15 mouse cellular contexts compared by ENCODE assay signal in the genomic region with DNA sequence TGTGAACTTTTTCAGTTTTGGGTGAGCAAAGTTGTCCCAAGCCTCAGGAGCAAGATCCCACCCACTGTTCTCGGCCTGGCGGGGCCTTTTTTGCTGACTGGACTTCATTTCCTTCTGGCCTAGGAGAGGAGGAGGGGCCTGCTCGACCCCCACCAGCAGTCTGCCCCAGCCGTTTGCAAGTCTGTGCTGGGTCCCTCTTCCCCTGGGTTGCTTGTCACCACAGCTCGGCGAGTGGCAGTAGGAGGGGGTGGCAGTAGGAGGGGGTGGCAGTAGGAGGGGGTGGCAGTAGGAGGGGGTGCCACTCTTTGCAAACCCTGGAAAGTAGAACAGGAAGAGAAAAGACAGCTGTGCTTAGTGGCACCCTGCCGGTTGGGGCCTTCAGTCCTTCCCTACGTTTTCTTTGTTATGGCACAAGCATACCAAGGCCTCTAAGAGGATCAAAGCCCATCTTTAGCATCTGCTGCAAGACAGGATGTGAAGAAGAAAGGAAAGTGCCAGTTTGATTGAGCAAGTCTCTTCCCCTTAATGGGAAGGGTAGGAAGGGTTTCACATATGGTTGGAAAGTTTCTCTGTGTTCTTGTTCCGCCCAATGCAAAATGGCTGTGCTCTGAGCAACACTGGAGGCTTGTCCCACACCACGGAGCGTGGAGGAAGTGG. TPM values are rescaled to one million over a fixed set of nuclear protein-coding genes. Genes with fewer than 3 reads are reported as not detected.
DNase-seq lines count a peak whose midpoint lies in the region; ATAC-seq and TF ChIP-seq lines count a peak whose summit lies in the region.
"Had no signal": no experiment of that assay in that cellular context is flagged by ENCODE, and none has a peak within 500 bp of the region (broad histone marks: within the 10 kb centered on the region; RNA-seq: fewer than 3 reads in every experiment).

No protein-coding gene starts in this region.

- no peak overlapping the region for H3K27ac ChIP-seq in hindbrain, embryonic 11.5 days (ENCODE audit: low read depth, low read length)
- no peak overlapping the region for H3K27ac ChIP-seq in hindbrain, postnatal 0 days
- H3K27ac ChIP-seq: embryonic facial prominence, embryonic 12.5 days; heart, embryonic 15.5 days; liver, embryonic 14.5 days; stomach, postnatal 0 days had no signal

- H3K27me3 ChIP-seq in hindbrain, embryonic 11.5 days (ENCODE audit: control insufficient read depth, insufficient read depth, low read length), result no peaks in the 10 kb centered on the region
- no peaks in the 10 kb centered on the region for H3K27me3 ChIP-seq in hindbrain, postnatal 0 days (ENCODE audit: insufficient read depth, low read length)
- H3K27me3 ChIP-seq in E14TG2a.4 (ENCODE audit: insufficient read depth, low read length), result no peaks in the 10 kb centered on the region
- H3K27me3 ChIP-seq: embryonic facial prominence, embryonic 12.5 days; heart, embryonic 15.5 days had no signal

- H3K36me3 ChIP-seq in hindbrain, embryonic 11.5 days (ENCODE audit: control insufficient read depth, insufficient read depth, low read length), result no peaks in the 10 kb centered on the region
- no peaks in the 10 kb centered on the region for H3K36me3 ChIP-seq in hindbrain, postnatal 0 days (ENCODE audit: insufficient read depth, low read length)
- H3K36me3 ChIP-seq in E14TG2a.4 (ENCODE audit: insufficient read depth, low read length), result no peaks in the 10 kb centered on the region
- H3K36me3 ChIP-seq: embryonic facial prominence, embryonic 12.5 days; heart, embryonic 15.5 days had no signal

- H3K4me2 ChIP-seq in hindbrain, embryonic 11.5 days (replicated peaks; ENCODE audit: low read depth, low read length), result no peak overlapping the region
- no peak overlapping the region for H3K4me2 ChIP-seq in hindbrain, postnatal 0 days (ENCODE audit: low read depth, low read length)
- H3K4me2 ChIP-seq: embryonic facial prominence, embryonic 12.5 days; heart, embryonic 15.5 days had no signal

- peak; percentile 69 for ATAC-seq in hindbrain, embryonic 11.5 days (ENCODE audit: low FRiP score)
- no peak for ATAC-seq in hindbrain, postnatal 0 days
- peak; percentile 88 for ATAC-seq in megakaryocyte progenitor cell, adult 5-6 weeks (replicated peaks; ENCODE audit: poor library complexity)
- ATAC-seq: forebrain, postnatal 0 days; intestine, embryonic 16.5 days had no signal

- no peak for TF ChIP-seq CTCF in hindbrain, postnatal 0 days (IDR thresholded peaks at IDR 0.05; ENCODE audit: low read depth)
- no peak for TF ChIP-seq CTCF in E14TG2a.4 (conservative IDR thresholded peaks at IDR 0.05; ENCODE audit: low read length)
- TF ChIP-seq CTCF in brain, embryonic 14.5 days (IDR thresholded peaks at IDR 0.05; ENCODE audit: borderline replicate concordance, extremely low read depth, insufficient read depth, insufficient read length), result no peak

- WGBS in hindbrain, embryonic 11.5 days, result 16% methylated on average over 11 of the region's 11 CpGs
- WGBS in hindbrain, postnatal 0 days, result 34% methylated on average over 11 of the region's 11 CpGs

- H3K9me3 ChIP-seq in hindbrain, embryonic 11.5 days (ENCODE audit: control insufficient read depth, low read length), result no peaks in the 10 kb centered on the region
- H3K9me3 ChIP-seq in hindbrain, postnatal 0 days (ENCODE audit: low read length), result no peaks in the 10 kb centered on the region
- H3K9me3 ChIP-seq in E14TG2a.4 (ENCODE audit: low read length), result no peaks in the 10 kb centered on the region
- H3K9me3 ChIP-seq: embryonic facial prominence, embryonic 12.5 days; heart, embryonic 15.5 days had no signal

- H3K9ac ChIP-seq in hindbrain, embryonic 11.5 days (ENCODE audit: low read depth, low read length), result no peak overlapping the region
- no peak overlapping the region for H3K9ac ChIP-seq in hindbrain, postnatal 0 days (replicated peaks; ENCODE audit: low read length)
- H3K9ac ChIP-seq: embryonic facial prominence, embryonic 12.5 days; forebrain, postnatal 0 days; heart, embryonic 15.5 days; liver, embryonic 14.5 days had no signal

- no peak for TF ChIP-seq POLR2A in brain, embryonic 14.5 days (IDR thresholded peaks at IDR 0.05; ENCODE audit: borderline replicate concordance, extremely low read depth, insufficient read depth, insufficient read length, poor library complexity, severe bottlenecking)

- no peaks in the 10 kb centered on the region for H3K4me1 ChIP-seq in hindbrain, embryonic 11.5 days (replicated peaks; ENCODE audit: control insufficient read depth, insufficient read depth, low read length)
- no peaks in the 10 kb centered on the region for H3K4me1 ChIP-seq in hindbrain, postnatal 0 days (ENCODE audit: insufficient read depth, low read length)
- peaks cover 15% of the 10 kb centered on the region for H3K4me1 ChIP-seq in E14TG2a.4 (replicated peaks; ENCODE audit: low read depth, low read length)
- H3K4me1 ChIP-seq: embryonic facial prominence, embryonic 12.5 days; heart, embryonic 15.5 days had no signal

- no peak overlapping the region for H3K4me3 ChIP-seq in hindbrain, embryonic 11.5 days (ENCODE audit: low read depth, low read length)
- no peak overlapping the region for H3K4me3 ChIP-seq in hindbrain, postnatal 0 days (ENCODE audit: low read length)
- peak overlapping the region; percentile 29; the same call in 1 of the 2 replicates for H3K4me3 ChIP-seq in E14TG2a.4 (replicated peaks; ENCODE audit: low read length)
- H3K4me3 ChIP-seq: embryonic facial prominence, embryonic 12.5 days; heart, embryonic 15.5 days had no signal

- peak; percentile 18 for DNase-seq in hindbrain, embryonic 11.5 days (ENCODE audit: low spot score)
- DNase-seq in hindbrain, postnatal 0 days (ENCODE audit: low spot score), result no peak
- DNase-seq in brain, embryonic 14.5 days (ENCODE audit: low read depth), result peak; percentile 3
- no peak for DNase-seq in cerebellum, adult 9-11 months
- no peak for DNase-seq in adrenal gland, postnatal 10 days
- DNase-seq in gastrocnemius, postnatal 25 days, result no peak
- DNase-seq: forebrain, postnatal 0 days; right cerebral cortex, postnatal 4 days had no signal

RNA-seq across cellular contexts. Expression of gene Tceal8, which starts 8.9 kb away (rescaled TPM):
- polyA plus RNA-seq in hindbrain, embryonic 11.5 days (2014; fragmentation: Nextera tagmentation; extraction: Ambion mirVana), result 227 and 238 TPM in 2 replicates
- 72.2 and 82.6 TPM in 2 replicates for total RNA-seq in hindbrain, postnatal 0 days (2014; rRNA removed)
- 138 and 146 TPM in 2 replicates for polyA plus RNA-seq in hindbrain, postnatal 0 days (2015; fragmentation: Nextera tagmentation; extraction: Ambion mirVana)
- polyA plus RNA-seq in brain, embryonic 14.5 days (2012; rRNA removed), result 76.5 and 80.0 TPM in 2 replicates
- 64.8 and 74.3 TPM in 2 replicates for total RNA-seq in megakaryocyte progenitor cell, adult 5-6 weeks (2015)
- total RNA-seq in megakaryocyte progenitor cell, adult 5-6 weeks (2017), result 109 and 113 TPM in 2 replicates
- total RNA-seq in adrenal gland, postnatal 10 days (2021), result 10 to 100 TPM; 43.3 to 53.2 TPM
- total RNA-seq in gastrocnemius, postnatal 25 days (2021), result 10 to 100 TPM; 13.9 to 18.7 TPM

RNA-seq across cellular contexts. Expression of gene Tceal5, which starts 22.7 kb away (rescaled TPM):
- 2.6 TPM in 2 replicates for polyA plus RNA-seq in hindbrain, embryonic 11.5 days (2014; fragmentation: Nextera tagmentation; extraction: Ambion mirVana)
- total RNA-seq in hindbrain, postnatal 0 days (2014; rRNA removed), result 3.9 and 4.3 TPM in 2 replicates
- 45.2 and 45.8 TPM in 2 replicates for polyA plus RNA-seq in hindbrain, postnatal 0 days (2015; fragmentation: Nextera tagmentation; extraction: Ambion mirVana)
- 17.9 and 34.9 TPM in 2 replicates for polyA plus RNA-seq in brain, embryonic 14.5 days (2012; rRNA removed)
- 0.27 and 0.64 TPM in 2 replicates for total RNA-seq in megakaryocyte progenitor cell, adult 5-6 weeks (2015)
- total RNA-seq in megakaryocyte progenitor cell, adult 5-6 weeks (2017), result 1.00 TPM in 1 of 2 replicates, not detected in the other
- total RNA-seq in adrenal gland, postnatal 10 days (2021), result 1 to 10 TPM; 3.3 to 7.3 TPM
- total RNA-seq in gastrocnemius, postnatal 25 days (2021), result 10 to 100 TPM; 27.5 to 46.6 TPM

RNA-seq across cellular contexts. Expression of gene Tceal7, which starts 33.6 kb away (rescaled TPM):
- 0.82 and 1.3 TPM in 2 replicates for polyA plus RNA-seq in hindbrain, embryonic 11.5 days (2014; fragmentation: Nextera tagmentation; extraction: Ambion mirVana)
- 0.86 and 2.4 TPM in 2 replicates for total RNA-seq in hindbrain, postnatal 0 days (2014; rRNA removed)
- polyA plus RNA-seq in hindbrain, postnatal 0 days (2015; fragmentation: Nextera tagmentation; extraction: Ambion mirVana), result 3.5 and 4.1 TPM in 2 replicates
- 1.3 and 1.5 TPM in 2 replicates for polyA plus RNA-seq in brain, embryonic 14.5 days (2012; rRNA removed)
- not detected in 2 replicates for total RNA-seq in megakaryocyte progenitor cell, adult 5-6 weeks (2015)
- total RNA-seq in megakaryocyte progenitor cell, adult 5-6 weeks (2017), result not detected in 2 replicates
- 10 to 100 TPM; 14.9 to 27.1 TPM for total RNA-seq in adrenal gland, postnatal 10 days (2021)
- total RNA-seq in gastrocnemius, postnatal 25 days (2021), result 10 to 100 TPM; 65.8 to 81.0 TPM

RNA-seq across cellular contexts. Expression of gene Bex1, which starts 34.3 kb away (rescaled TPM):
- 99.1 and 107 TPM in 2 replicates for polyA plus RNA-seq in hindbrain, embryonic 11.5 days (2014; fragmentation: Nextera tagmentation; extraction: Ambion mirVana)
- total RNA-seq in hindbrain, postnatal 0 days (2014; rRNA removed), result 38.9 and 58.8 TPM in 2 replicates
- polyA plus RNA-seq in hindbrain, postnatal 0 days (2015; fragmentation: Nextera tagmentation; extraction: Ambion mirVana), result 272 and 279 TPM in 2 replicates
- polyA plus RNA-seq in brain, embryonic 14.5 days (2012; rRNA removed), result 157 and 187 TPM in 2 replicates
- 1.8 and 4.9 TPM in 2 replicates for total RNA-seq in megakaryocyte progenitor cell, adult 5-6 weeks (2015)
- total RNA-seq in megakaryocyte progenitor cell, adult 5-6 weeks (2017), result 1.9 and 2.3 TPM in 2 replicates
- 10 to 100 TPM; 15.1 to 17.5 TPM for total RNA-seq in adrenal gland, postnatal 10 days (2021)
- 10 to 100 TPM in 1 of 2 experiments, 1 to 10 TPM in 1; 9.9 to 26.7 TPM for total RNA-seq in gastrocnemius, postnatal 25 days (2021)

RNA-seq across cellular contexts. Expression of gene Bex4, which starts 42.2 kb away (rescaled TPM):
- polyA plus RNA-seq in hindbrain, embryonic 11.5 days (2014; fragmentation: Nextera tagmentation; extraction: Ambion mirVana), result 85.4 and 86.3 TPM in 2 replicates
- 20.0 and 38.4 TPM in 2 replicates for total RNA-seq in hindbrain, postnatal 0 days (2014; rRNA removed)
- 153 and 160 TPM in 2 replicates for polyA plus RNA-seq in hindbrain, postnatal 0 days (2015; fragmentation: Nextera tagmentation; extraction: Ambion mirVana)
- polyA plus RNA-seq in brain, embryonic 14.5 days (2012; rRNA removed), result 64.7 and 73.7 TPM in 2 replicates
- total RNA-seq in megakaryocyte progenitor cell, adult 5-6 weeks (2015), result 7.7 and 8.3 TPM in 2 replicates
- total RNA-seq in megakaryocyte progenitor cell, adult 5-6 weeks (2017), result 7.4 and 17.7 TPM in 2 replicates
- 10 to 100 TPM; 12.1 to 13.5 TPM for total RNA-seq in adrenal gland, postnatal 10 days (2021)
- not detected for total RNA-seq in gastrocnemius, postnatal 25 days (2021)

Comparison
In these comparisons a context has a peak if more than half of its experiments do, and no peak if none do; other contexts are left out.
1. DNase-seq: peak in hindbrain, embryonic 11.5 days (single experiment) and brain, embryonic 14.5 days (single experiment); none in hindbrain, postnatal 0 days (single experiment), cerebellum, adult 9-11 months (single experiment), adrenal gland, postnatal 10 days (single experiment) and gastrocnemius, postnatal 25 days (single experiment).